Mouse (Mus musculus): ENCODE results near the gene Ifnk. TPM values are rescaled to one million over a fixed set of nuclear protein-coding genes. Genes with fewer than 3 reads are reported as not detected.

The Ifnk gene
- polyA plus RNA-seq, 1 experiment = not detected

GRCm38 (mm10) chr4:35165947-35166346 is 14.1 kb downstream of the Ifnk start:
- no peak for DNase-seq (ENCODE audit: low read depth)
- TF ChIP-seq POLR2A (IDR thresholded peaks at IDR 0.05; ENCODE audit: borderline replicate concordance, extremely low read depth, insufficient read depth, insufficient read length, poor library complexity, severe bottlenecking) (no peak), CTCF (IDR thresholded peaks at IDR 0.05; ENCODE audit: borderline replicate concordance, extremely low read depth, insufficient read depth, insufficient read length) (no peak)

GRCm38 (mm10) chr4:35167855-35168254 is 16.0 kb downstream of the Ifnk start:
- TF ChIP-seq POLR2A (IDR thresholded peaks at IDR 0.05; ENCODE audit: borderline replicate concordance, extremely low read depth, insufficient read depth, insufficient read length, poor library complexity, severe bottlenecking) (no peak), CTCF (IDR thresholded peaks at IDR 0.05; ENCODE audit: borderline replicate concordance, extremely low read depth, insufficient read depth, insufficient read length) (no peak)
- DNase-seq (ENCODE audit: low read depth) = no peak

DNA sequence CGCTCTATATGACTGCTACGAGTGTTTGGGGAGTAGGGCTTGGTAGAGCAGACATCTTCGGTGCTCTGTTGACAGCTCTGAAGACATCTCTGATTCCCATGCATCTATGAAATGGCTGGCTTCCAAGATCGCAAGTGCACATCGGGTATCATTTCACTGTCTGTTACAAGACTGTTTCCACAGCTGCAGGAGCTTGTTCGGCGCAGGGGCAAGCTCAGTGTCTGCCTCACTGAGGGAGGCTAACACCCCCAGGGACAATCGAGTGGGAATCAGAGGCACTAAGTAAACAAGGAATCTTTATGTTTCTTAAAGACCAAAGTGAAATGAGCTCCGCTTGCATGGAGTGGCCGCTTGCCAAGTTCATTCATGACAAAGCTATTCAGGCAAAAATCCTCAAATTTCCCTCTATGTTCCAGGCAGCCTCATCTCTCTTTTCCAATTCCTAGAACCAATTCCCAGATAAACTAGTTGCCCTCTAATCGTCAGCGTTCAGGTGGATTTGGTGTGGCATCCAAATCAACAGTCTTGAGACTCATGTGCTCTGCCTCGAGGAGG is 17.8 kb downstream of the Ifnk start:
- TF ChIP-seq CTCF (IDR thresholded peaks at IDR 0.05; ENCODE audit: borderline replicate concordance, extremely low read depth, insufficient read depth, insufficient read length) (no peak), POLR2A (IDR thresholded peaks at IDR 0.05; ENCODE audit: borderline replicate concordance, extremely low read depth, insufficient read depth, insufficient read length, poor library complexity, severe bottlenecking) (no peak)
- DNase-seq (ENCODE audit: low read depth) = peak; percentile 65

DNA sequence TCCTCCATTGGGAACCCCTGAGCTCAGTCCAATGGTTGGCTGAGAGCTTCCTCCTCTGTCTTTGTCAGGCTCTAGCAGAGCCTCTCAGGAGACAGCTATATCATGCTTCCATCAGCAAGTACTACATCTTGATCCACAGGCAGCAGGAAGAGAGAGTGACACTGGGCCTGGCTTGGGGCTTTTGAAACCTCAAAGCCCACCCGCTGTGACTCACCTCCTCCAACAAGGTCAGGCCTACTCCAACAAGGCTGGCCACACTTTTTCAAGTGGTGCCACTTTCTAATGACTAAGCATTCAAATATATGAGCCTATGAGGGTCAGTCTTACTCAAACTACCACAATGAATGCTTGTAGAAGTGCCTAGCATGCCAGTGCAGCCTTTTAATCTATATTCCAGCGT is 20.6 kb downstream of the Ifnk start:
- TF ChIP-seq POLR2A (IDR thresholded peaks at IDR 0.05; ENCODE audit: borderline replicate concordance, extremely low read depth, insufficient read depth, insufficient read length, poor library complexity, severe bottlenecking) = no peak
- no peak for TF ChIP-seq CTCF (IDR thresholded peaks at IDR 0.05; ENCODE audit: borderline replicate concordance, extremely low read depth, insufficient read depth, insufficient read length)
- no peak for DNase-seq (ENCODE audit: low read depth)

GRCm38 (mm10) chr4:35173551-35173950 is 21.7 kb downstream of the Ifnk start:
- TF ChIP-seq CTCF (IDR thresholded peaks at IDR 0.05; ENCODE audit: borderline replicate concordance, extremely low read depth, insufficient read depth, insufficient read length) (no peak), POLR2A (IDR thresholded peaks at IDR 0.05; ENCODE audit: borderline replicate concordance, extremely low read depth, insufficient read depth, insufficient read length, poor library complexity, severe bottlenecking) (no peak)
- no peak for DNase-seq (ENCODE audit: low read depth)

DNA sequence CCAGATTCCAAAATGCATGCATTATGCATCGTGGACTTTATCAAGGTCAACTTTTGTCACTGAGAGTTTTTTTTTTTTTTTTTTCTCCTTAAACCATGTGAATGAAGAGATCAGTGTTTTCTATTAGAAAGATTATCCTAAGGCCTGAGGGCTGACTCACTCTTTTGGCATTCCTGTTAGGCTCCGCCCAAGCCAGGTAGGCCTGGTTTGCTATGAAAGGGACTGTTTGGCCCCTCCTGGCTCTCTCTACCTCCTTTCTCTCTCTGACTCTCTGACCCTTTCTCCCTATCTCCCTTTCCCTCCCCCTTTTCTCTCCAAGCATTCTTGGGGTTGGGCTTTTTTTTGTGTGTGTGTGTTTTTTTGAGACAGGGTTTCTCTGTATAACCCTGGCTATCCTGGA is 23.7 kb downstream of the Ifnk start:
- no peak for DNase-seq (ENCODE audit: low read depth)
- TF ChIP-seq CTCF (IDR thresholded peaks at IDR 0.05; ENCODE audit: borderline replicate concordance, extremely low read depth, insufficient read depth, insufficient read length) (no peak), POLR2A (IDR thresholded peaks at IDR 0.05; ENCODE audit: borderline replicate concordance, extremely low read depth, insufficient read depth, insufficient read length, poor library complexity, severe bottlenecking) (no peak)

DNA sequence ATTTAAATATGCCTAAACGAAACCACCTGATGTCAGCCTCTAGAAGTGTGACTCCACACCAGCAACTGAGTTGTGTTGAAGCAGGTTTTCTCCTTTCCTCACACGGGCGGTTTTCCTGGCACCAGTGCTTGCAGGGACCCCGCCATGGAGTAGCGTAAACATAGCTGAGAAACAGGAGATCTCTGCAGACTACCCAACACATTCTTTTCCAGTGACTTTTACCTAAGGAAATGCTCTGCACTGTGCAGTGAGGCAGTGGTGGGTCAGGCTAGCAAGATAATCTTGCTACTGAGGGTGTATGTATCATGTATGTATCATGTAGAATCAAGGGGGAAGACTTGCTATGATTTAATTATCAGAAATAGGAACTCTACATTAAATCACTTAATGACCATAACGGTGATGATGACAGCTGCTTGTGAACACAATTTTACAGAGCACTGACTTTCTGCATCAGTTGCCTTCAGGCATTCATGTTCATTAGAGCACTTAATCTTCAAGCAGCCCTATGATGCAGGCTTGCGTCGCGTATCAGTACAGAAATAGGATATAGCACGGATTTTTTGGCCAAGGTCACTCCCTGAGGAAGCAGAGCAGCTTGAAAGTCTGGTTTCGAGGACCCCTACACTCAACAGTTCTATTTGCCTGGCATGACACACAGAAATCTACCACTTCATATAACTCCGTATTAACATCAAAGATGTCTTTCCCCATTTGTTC is 26.2 kb downstream of the Ifnk start:
- no peak for TF ChIP-seq CTCF (IDR thresholded peaks at IDR 0.05; ENCODE audit: borderline replicate concordance, extremely low read depth, insufficient read depth, insufficient read length)
- no peak for TF ChIP-seq POLR2A (IDR thresholded peaks at IDR 0.05; ENCODE audit: borderline replicate concordance, extremely low read depth, insufficient read depth, insufficient read length, poor library complexity, severe bottlenecking)
- DNase-seq (ENCODE audit: low read depth) = peak; percentile 39

DNA sequence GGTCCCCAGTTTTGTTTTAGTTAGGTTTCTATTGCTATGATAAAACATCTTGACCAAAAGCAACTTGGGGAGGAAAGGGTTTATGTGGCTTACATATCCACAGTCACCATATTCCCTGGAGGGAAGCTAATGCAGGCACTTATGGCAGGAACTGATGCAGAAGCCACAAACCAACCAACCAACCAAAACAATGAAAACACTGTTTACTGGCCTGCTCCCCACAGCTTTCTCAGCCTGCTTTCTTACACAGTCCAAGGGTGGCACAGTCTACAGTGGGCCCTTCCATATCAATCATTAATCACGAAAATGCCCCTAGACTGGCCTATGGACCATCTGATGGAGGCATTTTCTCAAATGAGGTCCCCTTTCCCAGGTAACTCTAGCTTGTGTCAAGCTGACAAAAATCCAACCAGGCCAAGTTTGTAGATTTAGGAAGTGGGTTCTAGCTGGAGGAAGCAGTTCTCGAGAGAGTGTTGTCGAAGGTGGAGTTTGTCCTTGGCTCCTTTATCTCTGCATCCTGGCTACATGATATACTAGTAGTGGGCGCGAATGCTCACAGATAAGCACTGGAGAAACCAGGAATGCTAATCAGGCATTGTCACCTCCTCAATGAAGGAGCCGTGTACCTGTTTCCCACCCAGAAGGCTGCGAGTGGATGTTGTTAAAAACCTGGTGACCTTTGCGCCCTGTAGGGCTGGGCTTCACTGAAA is 35.9 kb downstream of the Ifnk start:
- TF ChIP-seq CTCF (IDR thresholded peaks at IDR 0.05; ENCODE audit: borderline replicate concordance, extremely low read depth, insufficient read depth, insufficient read length) (no peak), POLR2A (IDR thresholded peaks at IDR 0.05; ENCODE audit: borderline replicate concordance, extremely low read depth, insufficient read depth, insufficient read length, poor library complexity, severe bottlenecking) (no peak)
- no peak for DNase-seq (ENCODE audit: low read depth)

DNA sequence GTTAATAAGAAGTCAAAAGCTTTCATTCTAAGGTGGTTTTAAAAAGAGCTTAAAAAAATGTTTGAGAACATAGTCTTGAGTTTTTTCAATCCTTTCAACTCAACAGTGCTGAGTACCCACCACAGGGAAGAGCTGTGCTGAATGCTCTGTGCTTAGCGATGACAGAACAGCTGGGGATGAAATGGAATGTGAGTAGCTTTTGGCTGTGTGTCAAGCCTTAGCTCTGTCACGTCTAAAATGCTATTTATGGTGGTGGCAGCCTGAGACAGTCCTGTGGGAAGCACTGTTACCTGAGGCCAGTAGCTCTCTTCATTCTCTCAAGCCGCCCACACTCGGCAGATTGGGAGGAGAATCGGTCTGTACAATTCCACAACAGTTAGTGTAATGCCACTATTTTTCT is 37.9 kb downstream of the Ifnk start:
- no peak for TF ChIP-seq POLR2A (IDR thresholded peaks at IDR 0.05; ENCODE audit: borderline replicate concordance, extremely low read depth, insufficient read depth, insufficient read length, poor library complexity, severe bottlenecking)
- TF ChIP-seq CTCF (IDR thresholded peaks at IDR 0.05; ENCODE audit: borderline replicate concordance, extremely low read depth, insufficient read depth, insufficient read length) = no peak
- DNase-seq (ENCODE audit: low read depth) = peak; percentile 32

- no peak for TF ChIP-seq POLR2A (IDR thresholded peaks at IDR 0.05; ENCODE audit: borderline replicate concordance, extremely low read depth, insufficient read depth, insufficient read length, poor library complexity, severe bottlenecking)
- no peak for TF ChIP-seq CTCF (IDR thresholded peaks at IDR 0.05; ENCODE audit: borderline replicate concordance, extremely low read depth, insufficient read depth, insufficient read length)
- DNase-seq (ENCODE audit: low read depth) = peak; percentile 67
Measured at GRCm38 (mm10) chr4:35192725-35193124, 40.9 kb downstream of the Ifnk start.

- TF ChIP-seq CTCF (IDR thresholded peaks at IDR 0.05; ENCODE audit: borderline replicate concordance, extremely low read depth, insufficient read depth, insufficient read length) = no peak
- no peak for TF ChIP-seq POLR2A (IDR thresholded peaks at IDR 0.05; ENCODE audit: borderline replicate concordance, extremely low read depth, insufficient read depth, insufficient read length, poor library complexity, severe bottlenecking)
- no peak for DNase-seq (ENCODE audit: low read depth)
Measured at GRCm38 (mm10) chr4:35201700-35202099, 49.8 kb downstream of the Ifnk start.

Other genes with a start within 250 kb of the Ifnk start
- 2.8 and 2.9 TPM in 2 replicates for gene Mob3b, start 5.4 kb downstream of the Ifnk start, polyA plus RNA-seq (2012; rRNA removed)
- 40.9 and 41.8 TPM in 2 replicates for gene C9orf72, start 74.1 kb downstream of the Ifnk start, polyA plus RNA-seq (2012; rRNA removed)